Mouse (Mus musculus): ENCODE results near the gene Dcaf6. TPM values are rescaled to one million over a fixed set of nuclear protein-coding genes. Genes with fewer than 3 reads are reported as not detected.

Dcaf6 gene
- total RNA-seq, 4 experiments from 2014 or later, result 77.9 to 92.0 (median 86.1) TPM

Other genes with a start within 250 kb of the Dcaf6 start
- gene Tiprl, start 223.5 kb downstream of the Dcaf6 start, total RNA-seq (2022), result 10 to 100 TPM; 59.9 to 71.1 (median 65.2) TPM
- 10 to 100 TPM; 48.2 to 76.2 (median 62.3) TPM for gene Gpr161, start 164.7 kb downstream of the Dcaf6 start, total RNA-seq (2022)
- gene Mpc2, start 162 bp upstream of the Dcaf6 start, total RNA-seq (2022), result 100 to 1,000 TPM; 105 to 139 (median 124) TPM
- gene Adcy10, start 24.7 kb upstream of the Dcaf6 start, total RNA-seq (2022), result under 1 TPM in 3 of 4 experiments, not detected in 1; 0.07 to 0.92 (median 0.78) TPM
- gene Mpzl1, start 174.1 kb upstream of the Dcaf6 start, total RNA-seq (2022), result 10 to 100 TPM; 25.9 to 38.3 (median 31.6) TPM
- 1 to 10 TPM; 4.2 to 8.6 (median 6.3) TPM for gene Rcsd1, start 249.3 kb upstream of the Dcaf6 start, total RNA-seq (2022)

All from layer of hippocampus, adult 8-10 months (tissue).